Mouse (Mus musculus): ENCODE measurements around the gene B230104I21Rik. TPM values are rescaled to one million over a fixed set of nuclear protein-coding genes. Genes with fewer than 3 reads are reported as not detected.

The B230104I21Rik gene
- polyA plus RNA-seq, 1 experiment from 2014 or later, result not detected

- 0 out of 2 replicates have a peak overlapping the region, but pooled peaks have one; percentile 19 for H3K9ac ChIP-seq (ENCODE audit: low read depth, low read length)
- H3K4me3 ChIP-seq (ENCODE audit: low read depth, low read length), result peak overlapping the region; percentile 28
- peak; percentile 57 for ATAC-seq (ENCODE audit: low read depth)
- 46% methylated on average over 48 of the region's 48 CpGs for WGBS (ENCODE audit: insufficient replicate concordance)
- H3K27ac ChIP-seq (ENCODE audit: low read length), result no peak overlapping the region
- peak overlapping the region; percentile 41 for H3K4me2 ChIP-seq (ENCODE audit: low read depth, low read length)
- no peaks in the 10 kb centered on the region for H3K9me3 ChIP-seq (replicated peaks; ENCODE audit: control insufficient read depth, low read length)
- H3K27me3 ChIP-seq (ENCODE audit: control insufficient read depth, insufficient read depth, low read depth, low read length), result no peaks in the 10 kb centered on the region
- no peaks in the 10 kb centered on the region for H3K4me1 ChIP-seq (ENCODE audit: control insufficient read depth, low read depth, low read length)
- H3K36me3 ChIP-seq (ENCODE audit: control insufficient read depth, insufficient read depth), result no peaks in the 10 kb centered on the region
Observed at GRCm38 (mm10) chr4:154334699-154335402, 1.1 kb upstream of the B230104I21Rik start.

GRCm38 (mm10) chr4:154336650-154337049 lies 723 bp downstream of the B230104I21Rik start:
- H3K4me3 ChIP-seq (ENCODE audit: low read depth, low read length), result no peak overlapping the region
- no peak overlapping the region for H3K27ac ChIP-seq (ENCODE audit: low read length)
- 49% methylated on average over 10 of the region's 10 CpGs for WGBS (ENCODE audit: insufficient replicate concordance)
- no peak overlapping the region for H3K9ac ChIP-seq (ENCODE audit: low read depth, low read length)
- no peak for ATAC-seq (ENCODE audit: low read depth)
- H3K4me2 ChIP-seq (ENCODE audit: low read depth, low read length), result no peak overlapping the region
- H3K4me1 ChIP-seq (ENCODE audit: control insufficient read depth, low read depth, low read length), result no peaks in the 10 kb centered on the region
- H3K9me3 ChIP-seq (replicated peaks; ENCODE audit: control insufficient read depth, low read length), result no peaks in the 10 kb centered on the region
- H3K36me3 ChIP-seq (ENCODE audit: control insufficient read depth, insufficient read depth), result no peaks in the 10 kb centered on the region
- no peaks in the 10 kb centered on the region for H3K27me3 ChIP-seq (ENCODE audit: control insufficient read depth, insufficient read depth, low read depth, low read length)

- H3K4me3 ChIP-seq (ENCODE audit: low read depth, low read length), result no peak overlapping the region
- no peaks in the 10 kb centered on the region for H3K36me3 ChIP-seq (ENCODE audit: control insufficient read depth, insufficient read depth)
- H3K9ac ChIP-seq (ENCODE audit: low read depth, low read length), result no peak overlapping the region
- ATAC-seq (ENCODE audit: low read depth), result no peak
- H3K9me3 ChIP-seq (replicated peaks; ENCODE audit: control insufficient read depth, low read length), result no peaks in the 10 kb centered on the region
- WGBS (ENCODE audit: insufficient replicate concordance), result 58% methylated on average over 19 of the region's 19 CpGs
- H3K27ac ChIP-seq (ENCODE audit: low read length), result no peak overlapping the region
- no peaks in the 10 kb centered on the region for H3K27me3 ChIP-seq (ENCODE audit: control insufficient read depth, insufficient read depth, low read depth, low read length)
- no peak overlapping the region for H3K4me2 ChIP-seq (ENCODE audit: low read depth, low read length)
- no peaks in the 10 kb centered on the region for H3K4me1 ChIP-seq (ENCODE audit: control insufficient read depth, low read depth, low read length)
Observed at GRCm38 (mm10) chr4:154346731-154347522, 11.0 kb downstream of the B230104I21Rik start.

- Histone ChIP-seq H3K27me3 (ENCODE audit: control insufficient read depth, insufficient read depth, low read depth, low read length) (no peaks in the 10 kb centered on the region), H3K36me3 (ENCODE audit: control insufficient read depth, insufficient read depth) (no peaks in the 10 kb centered on the region), H3K4me3 (ENCODE audit: low read depth, low read length) (no peak overlapping the region), H3K4me2 (ENCODE audit: low read depth, low read length) (no peak overlapping the region), H3K27ac (ENCODE audit: low read length) (no peak overlapping the region), H3K4me1 (ENCODE audit: control insufficient read depth, low read depth, low read length) (no peaks in the 10 kb centered on the region), H3K9me3 (replicated peaks; ENCODE audit: control insufficient read depth, low read length) (no peaks in the 10 kb centered on the region), H3K9ac (ENCODE audit: low read depth, low read length) (no peak overlapping the region)
- no peak for ATAC-seq (ENCODE audit: low read depth)
- WGBS (ENCODE audit: insufficient replicate concordance), result 49% methylated on average over 11 of the region's 11 CpGs
Observed at GRCm38 (mm10) chr4:154348197-154348786, 12.4 kb downstream of the B230104I21Rik start.

- Histone ChIP-seq H3K4me2 (ENCODE audit: low read depth, low read length) (no peak overlapping the region), H3K4me1 (ENCODE audit: control insufficient read depth, low read depth, low read length) (no peaks in the 10 kb centered on the region), H3K27me3 (ENCODE audit: control insufficient read depth, insufficient read depth, low read depth, low read length) (no peaks in the 10 kb centered on the region), H3K36me3 (ENCODE audit: control insufficient read depth, insufficient read depth) (no peaks in the 10 kb centered on the region), H3K27ac (ENCODE audit: low read length) (no peak overlapping the region), H3K4me3 (ENCODE audit: low read depth, low read length) (no peak overlapping the region), H3K9ac (ENCODE audit: low read depth, low read length) (no peak overlapping the region), H3K9me3 (replicated peaks; ENCODE audit: control insufficient read depth, low read length) (no peaks in the 10 kb centered on the region)
- ATAC-seq (ENCODE audit: low read depth), result no peak
- 59% methylated on average over 13 of the region's 13 CpGs for WGBS (ENCODE audit: insufficient replicate concordance)
Observed at GRCm38 (mm10) chr4:154352246-154352645, 16.3 kb downstream of the B230104I21Rik start.

- WGBS (ENCODE audit: insufficient replicate concordance), result 82% methylated on average over 5 of the region's 5 CpGs
- H3K4me1 ChIP-seq (ENCODE audit: control insufficient read depth, low read depth, low read length), result no peaks in the 10 kb centered on the region
- H3K36me3 ChIP-seq (ENCODE audit: control insufficient read depth, insufficient read depth), result no peaks in the 10 kb centered on the region
- no peaks in the 10 kb centered on the region for H3K9me3 ChIP-seq (replicated peaks; ENCODE audit: control insufficient read depth, low read length)
- H3K9ac ChIP-seq (ENCODE audit: low read depth, low read length), result no peak overlapping the region
- no peaks in the 10 kb centered on the region for H3K27me3 ChIP-seq (ENCODE audit: control insufficient read depth, insufficient read depth, low read depth, low read length)
- no peak overlapping the region for H3K4me2 ChIP-seq (ENCODE audit: low read depth, low read length)
- no peak overlapping the region for H3K27ac ChIP-seq (ENCODE audit: low read length)
- no peak for ATAC-seq (ENCODE audit: low read depth)
- no peak overlapping the region for H3K4me3 ChIP-seq (ENCODE audit: low read depth, low read length)
Observed at GRCm38 (mm10) chr4:154355408-154355807, 19.5 kb downstream of the B230104I21Rik start.

GRCm38 (mm10) chr4:154358370-154358769 lies 22.4 kb downstream of the B230104I21Rik start:
- 62% methylated on average over 5 of the region's 5 CpGs for WGBS (ENCODE audit: insufficient replicate concordance)

GRCm38 (mm10) chr4:154358816-154359215 lies 22.9 kb downstream of the B230104I21Rik start:
- Histone ChIP-seq H3K4me2 (ENCODE audit: low read depth, low read length) (no peak overlapping the region), H3K4me1 (ENCODE audit: control insufficient read depth, low read depth, low read length) (no peaks in the 10 kb centered on the region), H3K27ac (ENCODE audit: low read length) (no peak overlapping the region), H3K27me3 (ENCODE audit: control insufficient read depth, insufficient read depth, low read depth, low read length) (no peaks in the 10 kb centered on the region), H3K9me3 (replicated peaks; ENCODE audit: control insufficient read depth, low read length) (no peaks in the 10 kb centered on the region), H3K36me3 (ENCODE audit: control insufficient read depth, insufficient read depth) (no peaks in the 10 kb centered on the region), H3K9ac (ENCODE audit: low read depth, low read length) (no peak overlapping the region), H3K4me3 (ENCODE audit: low read depth, low read length) (no peak overlapping the region)
- 50% methylated on average over 11 of the region's 11 CpGs for WGBS (ENCODE audit: insufficient replicate concordance)
- no peak for ATAC-seq (ENCODE audit: low read depth)

More at GRCm38 (mm10) chr4:154358370-154358769, 22.4 kb downstream of the B230104I21Rik start:
- no peaks in the 10 kb centered on the region for H3K36me3 ChIP-seq (ENCODE audit: control insufficient read depth, insufficient read depth)
- H3K9me3 ChIP-seq (replicated peaks; ENCODE audit: control insufficient read depth, low read length), result no peaks in the 10 kb centered on the region
- no peak overlapping the region for H3K27ac ChIP-seq (ENCODE audit: low read length)
- H3K4me2 ChIP-seq (ENCODE audit: low read depth, low read length), result no peak overlapping the region
- no peaks in the 10 kb centered on the region for H3K4me1 ChIP-seq (ENCODE audit: control insufficient read depth, low read depth, low read length)
- ATAC-seq (ENCODE audit: low read depth), result no peak
- no peak overlapping the region for H3K9ac ChIP-seq (ENCODE audit: low read depth, low read length)
- H3K27me3 ChIP-seq (ENCODE audit: control insufficient read depth, insufficient read depth, low read depth, low read length), result no peaks in the 10 kb centered on the region
- H3K4me3 ChIP-seq (ENCODE audit: low read depth, low read length), result no peak overlapping the region
